Mouse (Mus musculus) left cerebral cortex, adult 8-10 months (tissue): ENCODE data around the gene Tshb. TPM values are rescaled to one million over a fixed set of nuclear protein-coding genes. Genes with fewer than 3 reads are reported as not detected.

ENCODE experiments used
- DNase-seq, 2 experiments: peaks; one replicate each; pipeline ENCODE4 v3.0.0; 2022; ENCODE audit warnings: low spot score in 2 of 2
- total RNA-seq, 4 experiments: library from RNA; stranded (reverse); gene quantifications; 2 replicates each; pipeline ENCODE4 v1.2.4; 2022

Gene Tshb
- not detected for total RNA-seq

DNA sequence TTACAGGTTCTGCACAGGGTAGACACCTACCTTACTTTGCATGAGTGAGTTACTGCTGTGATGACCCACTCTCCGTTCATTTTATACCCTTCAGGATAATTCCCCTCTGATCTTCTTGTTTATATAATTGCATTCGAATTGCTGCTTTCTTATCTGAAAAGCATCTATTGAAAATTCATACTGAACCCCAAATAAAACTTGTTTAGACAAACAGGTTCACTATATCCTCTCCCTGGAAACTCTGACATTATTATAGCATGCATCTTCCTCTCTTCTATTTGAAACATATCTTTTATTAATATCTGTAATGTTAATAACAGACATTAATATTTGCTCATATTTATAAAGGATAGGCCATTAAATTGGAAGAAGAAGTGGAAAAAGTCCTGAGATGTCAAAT lies at the start of gene Tshb:
Tshb (minus strand) TSS at position 101 of the 400 bp plus-strand sequence.
- DNase-seq, result no peak

DNA sequence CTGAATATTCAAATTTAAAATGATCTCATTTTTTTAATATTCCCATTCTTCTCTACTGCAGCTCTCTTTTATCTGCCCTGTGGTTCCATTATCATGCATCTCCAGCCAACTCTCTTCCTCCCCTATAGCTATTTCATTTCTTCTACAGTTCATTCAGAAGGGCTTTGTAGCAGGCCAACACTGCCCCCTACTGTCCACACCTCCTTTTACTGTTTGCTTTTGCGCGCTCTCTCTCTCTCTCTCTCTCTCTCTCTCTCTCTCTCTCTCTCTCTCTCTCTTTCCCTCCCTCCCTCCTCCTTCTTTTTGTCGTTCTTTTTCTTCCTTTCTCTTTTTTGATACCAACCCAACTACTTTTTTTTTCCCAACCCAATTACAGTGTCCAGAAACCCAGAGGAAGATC lies 21.4 kb upstream of the Tshb start:
- peak; percentile 11 to 36 for DNase-seq

DNA sequence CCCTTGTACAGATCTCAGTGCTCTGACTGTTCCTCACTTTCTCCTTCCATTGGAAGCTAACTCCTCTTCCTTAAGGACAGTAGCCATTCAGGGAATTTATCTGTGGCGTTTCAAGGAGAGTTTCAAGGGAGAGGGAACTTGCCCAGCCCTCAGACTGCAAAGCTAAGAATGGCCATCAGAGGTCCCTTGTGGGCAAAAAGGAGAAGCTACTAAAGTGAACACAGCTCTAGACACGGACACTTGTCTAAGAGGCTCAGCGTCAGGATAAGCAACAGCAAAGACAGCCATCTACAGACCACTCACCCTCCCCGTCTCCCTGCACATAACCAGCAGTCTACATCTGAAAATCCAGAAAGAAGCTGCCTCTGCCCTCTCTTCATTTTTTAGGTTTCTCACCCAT lies 4.9 kb upstream of the Tshb start:
- DNase-seq, result no peak

DNA sequence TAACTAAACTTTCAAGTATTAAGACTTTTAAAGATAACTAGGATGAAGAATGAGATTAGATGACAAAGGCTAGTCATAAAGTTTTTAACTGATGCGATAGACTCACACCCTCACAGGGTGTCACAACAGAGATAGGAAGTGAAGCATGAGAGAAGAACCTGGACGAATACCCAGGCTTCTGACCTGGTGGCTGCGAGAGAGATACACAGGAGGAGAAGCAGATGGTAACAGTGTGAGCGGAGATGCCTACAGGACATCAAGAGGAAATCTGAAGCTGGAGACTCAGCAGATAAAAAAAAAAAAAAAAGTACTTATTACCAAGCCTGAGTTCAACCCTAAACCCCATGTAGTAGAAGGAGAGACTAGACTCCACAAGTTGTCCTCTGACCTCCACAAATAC lies 9.5 kb downstream of the Tshb start:
- DNase-seq, result no peak

DNA sequence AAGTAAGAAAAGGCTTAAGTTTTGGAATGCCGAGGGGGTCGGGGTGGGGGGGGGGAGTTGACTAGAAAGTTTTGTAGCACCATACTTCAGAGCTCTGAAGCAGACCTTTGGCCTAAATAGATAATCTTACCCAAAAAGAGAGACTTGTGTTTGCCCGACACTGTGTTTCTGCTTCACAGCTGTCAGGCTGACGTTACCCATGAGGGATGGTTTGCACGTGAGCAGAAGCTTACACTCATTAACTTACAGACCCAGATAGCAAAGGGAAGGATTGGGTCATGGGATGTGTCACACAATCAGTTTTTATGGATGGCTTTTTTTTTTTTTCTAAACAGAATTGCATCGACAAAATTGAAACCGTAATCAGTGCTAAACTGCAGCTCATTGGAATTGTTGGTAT lies 17.7 kb downstream of the Tshb start:
- DNase-seq, result no peak

DNA sequence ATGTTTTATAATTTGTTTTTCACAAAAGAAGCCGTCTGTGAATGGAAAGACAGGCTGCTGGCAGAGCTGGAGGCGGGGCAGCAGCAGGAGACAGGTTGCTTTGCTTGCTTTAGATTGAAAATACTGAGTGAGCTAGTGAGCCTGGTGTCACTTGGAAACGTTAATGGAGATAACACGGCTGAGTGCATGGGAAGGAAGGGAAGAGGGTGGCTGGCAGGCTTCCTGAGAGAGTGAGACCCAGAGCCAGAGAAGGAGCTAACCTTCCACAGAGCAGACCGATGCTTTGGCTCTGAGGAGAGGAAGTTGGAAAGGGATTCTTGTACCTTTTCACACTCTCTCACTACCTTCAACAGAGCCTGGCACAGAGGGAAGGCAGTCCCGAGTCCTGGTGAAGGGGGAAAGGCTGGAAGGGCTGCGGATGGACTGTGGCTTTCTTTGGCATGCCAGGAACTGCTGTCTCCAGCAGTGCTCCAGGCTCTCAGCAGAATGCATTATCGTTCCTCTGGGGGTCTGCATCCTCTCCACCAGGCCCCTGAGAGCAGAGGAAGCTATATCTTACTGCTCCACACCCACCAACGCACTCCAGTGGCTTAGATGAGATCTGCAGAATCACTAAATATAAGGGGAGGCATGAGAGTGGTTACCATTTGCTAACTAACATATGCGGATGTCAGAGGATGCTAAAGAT lies 18.7 kb downstream of the Tshb start:
- no peak for DNase-seq

DNA sequence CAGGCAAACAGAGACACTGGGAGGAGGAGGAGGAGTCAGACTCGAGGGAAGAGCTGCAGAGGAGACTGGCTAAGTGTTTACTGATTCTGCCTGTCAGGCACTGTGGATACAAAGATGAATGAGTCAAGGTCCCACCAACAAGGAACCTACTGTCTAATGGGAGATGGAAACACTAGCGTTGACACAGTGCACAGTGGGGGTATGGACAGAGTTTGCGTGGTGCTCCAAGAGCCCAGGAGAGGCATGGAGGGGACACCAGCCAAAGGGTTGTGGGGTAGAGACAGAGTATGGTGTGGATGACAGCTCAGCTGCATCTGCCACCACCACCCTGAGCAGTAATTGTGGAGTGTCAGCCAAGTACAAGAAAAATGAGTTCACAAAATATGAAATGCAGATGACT lies 20.1 kb downstream of the Tshb start:
- DNase-seq, result peak in 1 of 2 experiments; percentile 30

DNA sequence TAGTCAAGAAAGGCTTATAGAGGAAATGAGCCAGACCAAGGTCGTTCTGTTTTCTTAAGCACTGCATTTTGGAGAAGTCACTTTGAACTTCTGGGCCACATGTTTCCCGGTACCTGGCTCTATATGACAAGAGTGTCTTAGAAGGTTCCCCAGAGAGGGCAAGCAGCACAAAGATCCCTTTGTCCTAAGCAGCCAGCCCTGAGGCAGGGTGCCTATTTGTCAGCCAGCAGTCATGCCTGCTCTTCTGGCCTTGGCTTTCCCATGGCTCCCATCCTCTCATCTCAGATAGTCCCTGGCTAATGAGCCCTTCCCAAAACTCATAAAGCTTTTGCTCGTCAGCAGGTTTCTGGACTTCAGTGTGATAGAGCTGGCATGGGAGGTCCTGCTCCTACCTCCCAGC lies 22.3 kb downstream of the Tshb start:
- DNase-seq, result no peak

DNA sequence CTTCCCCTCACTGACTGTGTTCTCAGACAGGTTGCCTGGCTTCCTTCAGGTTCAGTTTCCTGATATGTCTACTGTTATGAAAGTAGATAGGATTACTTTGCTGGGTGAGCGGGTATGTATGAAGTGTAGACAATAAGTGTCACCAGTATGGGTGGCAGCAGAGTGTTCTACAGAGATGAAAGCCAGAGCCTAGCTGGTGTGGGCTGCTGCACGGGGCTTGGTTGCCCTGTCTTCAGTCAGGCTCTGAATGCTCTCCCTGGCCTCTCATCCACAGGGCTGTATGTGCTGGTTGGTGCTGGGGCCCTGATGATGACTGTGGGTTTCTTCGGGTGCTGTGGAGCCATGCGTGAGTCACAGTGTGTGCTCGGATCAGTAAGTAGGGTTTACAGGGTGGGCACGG lies 25.5 kb downstream of the Tshb start:
- DNase-seq, result no peak

DNA sequence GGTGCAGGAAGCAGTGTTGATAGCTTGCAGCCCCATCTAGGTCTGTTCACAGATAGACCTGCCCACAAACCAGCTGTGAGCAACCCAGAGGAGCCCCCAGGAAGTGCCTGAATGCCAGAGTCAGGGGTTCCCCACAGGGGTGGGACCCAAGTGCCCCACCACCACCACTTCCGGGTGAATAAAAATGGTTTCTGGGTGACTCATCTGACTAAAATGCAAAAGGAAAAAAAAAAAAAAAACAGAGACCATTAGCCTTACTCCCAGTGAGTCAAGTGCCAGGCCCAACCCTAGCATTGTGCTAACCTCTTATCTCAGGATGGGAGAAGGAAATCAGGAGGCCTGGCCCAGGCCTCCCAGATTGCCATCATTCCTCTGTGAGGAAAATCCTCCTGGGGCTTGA lies 26.7 kb downstream of the Tshb start:
- DNase-seq, result no peak

DNA sequence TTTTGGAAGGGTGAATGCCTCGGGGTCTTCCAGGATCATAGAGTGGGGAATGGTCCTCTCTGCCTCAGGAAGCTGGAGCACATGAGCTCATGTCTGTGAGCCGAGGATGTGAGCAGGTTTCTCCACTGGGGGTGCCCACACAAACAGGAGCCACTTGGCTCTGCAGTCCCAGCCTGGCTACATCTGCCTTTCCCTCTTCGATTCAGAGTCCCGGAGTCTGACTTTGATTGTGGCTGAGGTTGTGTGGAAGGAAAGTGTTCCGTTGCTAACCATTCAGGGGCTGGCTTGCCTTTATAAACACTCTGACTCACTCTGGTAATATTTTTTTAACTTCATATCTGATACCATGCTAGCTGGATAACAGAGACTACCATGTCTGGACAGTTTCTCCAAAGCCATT lies 30.1 kb downstream of the Tshb start:
- no peak for DNase-seq

DNA sequence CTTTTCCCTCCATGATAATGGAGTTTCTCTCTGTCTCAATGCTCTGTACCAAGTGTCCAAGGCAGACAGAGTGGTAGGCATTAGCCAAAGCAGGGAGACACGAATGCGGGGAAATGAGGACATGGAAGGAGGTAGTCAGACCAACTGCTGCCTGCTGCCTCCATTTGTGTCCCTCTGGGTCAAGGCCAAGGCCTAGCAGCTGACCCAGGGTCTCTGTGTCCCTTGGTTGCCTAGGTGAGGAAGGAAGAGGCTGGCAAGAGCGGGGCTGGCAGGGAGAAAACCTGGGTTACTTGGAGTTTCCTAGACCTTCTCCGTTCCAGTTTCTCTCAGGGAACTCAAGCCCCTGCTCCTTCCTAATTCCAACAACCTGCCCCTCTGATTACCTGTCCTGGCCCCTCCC lies 30.5 kb downstream of the Tshb start:
- no peak for DNase-seq

DNA sequence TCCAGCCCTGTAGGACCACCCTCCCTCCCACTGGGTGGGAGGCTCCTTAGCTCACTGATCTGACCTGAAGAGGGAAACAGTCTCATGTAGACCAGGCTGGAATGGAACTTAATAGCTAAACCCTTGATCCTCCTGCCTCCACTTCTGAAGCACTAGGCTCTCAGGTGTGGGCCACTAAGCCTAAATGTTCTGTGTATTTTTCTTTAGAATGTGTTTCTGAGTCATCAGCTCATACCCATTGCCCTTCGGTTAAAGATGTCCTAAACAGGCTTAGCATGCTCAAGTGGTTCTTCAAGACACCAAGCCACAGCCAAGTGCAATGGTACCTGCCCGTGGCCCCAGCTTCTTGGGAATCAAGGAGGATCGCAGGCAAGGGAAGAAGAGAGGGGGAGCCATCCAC lies 31.0 kb downstream of the Tshb start:
- DNase-seq, result no peak

DNA sequence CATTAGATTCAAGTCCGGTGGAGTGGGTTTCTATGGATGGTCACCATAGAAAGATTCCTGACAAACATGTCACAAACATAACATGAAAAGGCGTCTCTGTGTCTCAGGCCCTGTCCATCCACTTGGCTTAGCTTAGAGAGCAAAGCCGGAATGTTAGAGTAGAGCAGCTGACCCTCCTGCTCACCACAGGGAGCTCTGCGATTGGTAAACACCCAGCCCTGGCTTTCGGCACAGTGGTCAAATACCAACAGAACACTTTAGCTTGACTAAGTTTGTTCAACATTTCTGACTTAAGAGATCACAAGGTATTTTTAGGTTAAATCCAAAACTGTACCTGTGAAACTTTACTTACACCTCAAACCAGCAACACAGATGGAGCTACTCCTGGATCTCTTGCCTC lies 31.4 kb downstream of the Tshb start:
- no peak for DNase-seq

DNA sequence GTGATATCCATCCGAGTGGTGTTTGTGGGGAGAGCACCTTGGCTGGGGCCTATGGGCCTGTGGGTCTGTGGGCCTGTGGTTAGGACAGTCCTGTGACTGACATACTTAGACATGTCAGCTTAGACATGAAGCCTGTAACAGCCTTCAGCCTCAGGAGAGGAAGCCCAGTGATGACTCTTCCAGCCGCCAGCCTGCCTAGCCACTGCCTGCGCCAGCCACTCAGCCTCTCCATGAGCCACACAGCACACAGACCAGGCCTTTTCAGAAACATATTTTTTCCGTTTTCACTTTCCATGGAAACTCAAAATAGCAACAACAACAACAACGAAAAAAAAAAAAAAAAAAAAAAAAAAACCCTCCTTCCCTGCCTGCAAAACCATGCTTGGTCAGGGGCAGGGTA lies 33.8 kb downstream of the Tshb start:
- DNase-seq, result no peak

DNA sequence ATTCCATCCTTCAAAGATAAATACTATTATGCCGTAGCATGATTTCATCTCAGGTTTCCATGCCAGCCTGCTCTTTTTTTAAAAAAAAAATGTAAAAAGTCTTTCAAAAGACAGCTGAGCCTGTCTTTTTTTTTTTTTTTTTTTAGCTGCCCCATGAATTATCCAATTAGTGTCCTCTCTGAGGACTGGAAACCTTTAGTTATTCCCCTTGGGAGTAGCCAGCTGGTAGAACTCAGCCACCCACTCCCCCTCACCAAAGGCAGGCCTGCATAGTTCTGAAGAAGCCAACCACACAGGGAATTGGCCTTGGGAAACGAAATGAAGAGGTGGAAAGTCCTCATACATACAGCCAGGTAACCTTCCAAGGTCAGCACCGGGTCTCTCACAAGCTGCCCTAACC lies 34.5 kb downstream of the Tshb start:
- DNase-seq, result no peak

DNA sequence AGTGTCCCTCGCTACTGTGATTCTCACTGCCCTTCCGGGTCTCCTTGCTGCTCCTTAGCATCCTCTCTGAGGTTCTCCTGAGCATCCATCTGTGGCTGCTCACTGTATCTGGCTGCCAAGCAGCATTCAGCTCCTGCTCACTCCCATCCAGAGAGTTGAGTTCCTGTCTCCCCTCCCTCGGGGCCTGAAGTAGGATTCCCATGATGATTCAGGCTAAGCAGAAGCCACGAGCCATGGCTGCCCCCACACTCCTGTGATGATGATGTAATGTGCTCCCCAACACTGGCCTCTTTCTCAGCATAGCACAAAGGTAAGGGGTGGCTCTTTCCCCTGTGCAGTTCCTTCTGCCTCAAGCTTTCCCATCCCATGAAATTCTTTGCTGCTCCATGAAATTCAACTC lies 36.3 kb downstream of the Tshb start:
- no peak for DNase-seq

DNA sequence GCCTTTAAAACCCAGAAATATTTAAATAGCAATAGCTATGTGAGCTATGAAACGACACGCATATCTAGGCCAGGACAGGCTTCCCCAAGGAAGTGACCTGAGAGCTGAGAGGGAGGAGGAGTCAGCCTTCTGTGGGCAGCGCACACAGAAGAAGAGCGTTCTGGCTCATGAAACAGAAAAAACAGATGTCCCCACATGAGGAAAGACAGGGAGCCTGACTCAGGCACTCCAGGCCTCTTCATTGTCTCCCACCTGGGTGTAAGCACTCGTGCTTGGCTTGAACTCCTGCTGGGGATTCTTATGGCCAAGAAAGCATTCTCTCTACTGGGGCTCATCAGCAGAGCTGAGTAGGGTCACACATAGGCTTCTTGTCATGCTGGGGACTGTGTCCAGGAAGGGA lies 37.9 kb downstream of the Tshb start:
- no peak for DNase-seq

DNA sequence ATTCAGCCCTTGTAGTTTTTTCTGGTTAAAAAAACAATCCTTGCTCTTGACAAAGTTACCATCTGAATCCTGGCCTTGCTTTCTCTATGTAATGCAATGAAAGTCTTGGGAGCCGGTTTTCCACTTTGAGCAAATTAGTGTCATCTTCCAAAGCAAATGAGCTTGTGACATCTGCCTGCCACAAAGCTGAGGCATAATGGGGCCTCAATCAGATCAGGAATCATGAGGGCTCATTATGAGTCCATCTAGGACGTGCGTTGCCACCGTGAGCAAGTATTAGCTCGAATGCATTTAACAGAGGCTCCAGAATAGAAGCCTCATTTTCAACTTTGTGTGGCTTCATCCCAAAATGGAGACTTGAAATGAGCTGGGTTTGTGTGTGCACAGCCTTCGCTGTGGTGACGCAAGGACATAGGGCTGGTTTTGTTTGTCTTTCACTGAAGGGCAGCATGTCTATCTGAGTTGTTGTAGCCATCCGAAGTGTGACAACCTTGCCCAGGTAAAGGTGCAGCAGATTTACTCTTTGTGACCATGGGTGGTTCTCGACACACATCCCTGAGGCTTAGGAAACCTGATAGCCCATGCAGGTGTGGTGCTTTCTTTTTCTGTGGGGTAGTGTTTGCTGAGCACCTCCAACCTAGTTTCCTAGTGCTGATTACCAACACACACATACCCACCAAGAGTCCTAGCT lies 38.6 kb downstream of the Tshb start:
- no peak for DNase-seq

DNA sequence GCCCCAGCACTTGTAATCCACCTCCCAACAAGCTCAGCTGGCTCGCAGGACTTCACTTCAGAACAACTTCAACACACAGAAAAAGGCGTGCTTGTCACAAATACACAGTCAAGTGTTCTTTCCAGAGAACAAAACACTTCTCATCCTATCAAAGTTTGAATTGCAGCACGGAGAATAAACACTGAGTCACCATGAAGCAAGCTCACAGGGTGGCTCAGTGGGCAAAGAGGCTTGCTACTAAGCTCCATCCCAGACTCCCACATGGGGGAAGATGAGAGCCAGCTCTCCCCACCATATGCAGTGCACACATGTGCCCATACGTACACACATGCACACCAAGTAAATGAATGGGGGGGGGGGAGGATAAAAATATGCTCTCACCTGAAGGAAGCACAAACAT lies 39.3 kb downstream of the Tshb start:
- DNase-seq, result no peak

DNA sequence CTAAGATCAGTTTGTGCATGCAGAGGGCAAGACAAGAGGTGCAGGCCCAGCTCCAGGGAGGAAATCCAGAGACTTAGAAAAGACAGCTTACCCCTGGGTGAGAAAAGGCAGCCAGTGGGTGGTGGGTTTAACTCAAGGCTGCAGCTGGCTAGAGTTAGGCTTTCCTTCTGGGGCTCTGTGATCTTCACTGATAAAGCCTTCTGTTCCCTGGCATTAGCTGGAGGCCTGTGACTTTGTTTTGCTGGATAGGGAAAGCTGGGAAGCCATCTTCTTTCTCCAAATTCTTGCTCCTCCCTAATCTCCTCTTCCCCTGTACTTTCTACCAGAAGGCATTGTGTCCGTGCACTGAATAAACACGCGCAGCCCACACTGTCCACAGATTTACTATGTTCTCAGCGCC lies 39.8 kb downstream of the Tshb start:
- DNase-seq, result no peak

DNA sequence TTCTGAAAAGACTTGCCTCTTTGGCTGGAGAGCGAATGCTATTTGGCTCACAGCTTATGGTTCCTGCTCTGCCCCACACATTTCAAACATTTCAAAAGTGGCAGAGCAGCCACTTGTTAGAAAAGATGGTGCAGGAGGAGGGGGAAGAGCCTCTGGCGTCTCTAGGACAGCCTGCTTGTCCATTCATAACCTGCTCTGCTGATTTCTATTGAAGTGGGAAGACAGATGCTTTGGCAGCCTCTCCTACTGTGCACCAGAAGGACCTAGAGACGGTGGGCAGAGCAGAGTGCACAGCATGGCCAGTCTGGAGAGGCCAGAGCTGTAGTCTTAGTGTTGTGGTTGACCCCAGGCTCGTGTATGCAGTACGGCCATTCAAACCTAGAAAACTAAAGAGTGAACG lies 43.6 kb downstream of the Tshb start:
- DNase-seq, result no peak

DNA sequence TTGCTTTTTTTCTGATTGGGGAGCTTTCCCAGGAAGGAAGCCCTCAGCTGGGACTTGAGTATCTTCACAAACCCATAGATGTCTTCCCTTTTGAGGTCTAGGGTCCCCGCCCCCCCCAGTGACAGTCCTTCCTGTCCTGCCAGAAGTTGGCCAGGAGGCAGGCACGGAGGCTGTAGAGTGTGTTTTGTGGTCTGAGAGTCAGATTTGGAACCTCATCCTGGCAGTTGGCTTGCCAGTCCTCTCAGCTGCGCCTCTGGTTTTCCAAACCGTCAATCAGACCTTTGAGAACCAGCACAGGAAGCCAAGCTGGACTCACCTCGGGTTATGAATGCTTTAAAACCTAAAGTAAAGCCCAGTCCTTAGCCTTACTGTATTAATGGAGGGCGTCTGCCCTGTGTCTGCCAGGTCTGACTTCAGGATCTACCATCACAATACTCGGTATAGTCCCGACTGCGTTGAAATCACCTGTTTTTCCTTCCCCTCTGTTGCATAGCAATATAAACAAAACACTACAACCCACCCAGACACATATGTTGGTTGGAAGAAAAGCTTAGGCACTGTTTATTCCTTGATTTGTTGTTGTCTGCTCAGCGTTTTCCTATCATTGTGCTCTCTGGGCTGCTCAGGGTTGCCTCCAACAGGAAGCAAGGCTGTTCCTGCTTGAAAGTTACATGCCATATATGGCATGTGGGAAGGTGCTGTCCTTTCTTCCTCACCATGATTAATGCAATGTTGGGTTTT lies 44.2 kb downstream of the Tshb start:
- DNase-seq, result no peak
